17 mouse cellular contexts compared by ENCODE assay signal in the genomic region with DNA sequence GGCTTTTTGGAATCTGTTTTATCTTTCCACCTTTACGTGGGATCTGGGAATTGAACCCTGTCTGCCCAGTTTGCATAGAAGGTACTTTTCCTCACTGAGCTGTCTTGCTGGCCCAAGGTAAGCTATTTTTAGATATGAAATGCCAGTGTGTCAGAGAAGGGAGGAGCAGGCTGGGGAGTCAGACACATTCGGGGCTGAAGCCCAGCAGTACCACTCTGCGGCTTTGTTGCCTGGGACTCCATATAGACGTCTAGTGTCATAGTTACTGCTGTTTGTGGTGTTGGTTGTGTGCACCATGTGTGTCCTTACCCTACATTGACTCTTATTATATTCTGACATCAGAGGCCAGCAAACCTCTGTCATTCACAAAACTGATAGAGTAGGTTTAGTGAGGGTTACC.
"Had no signal": no experiment of that assay in that cellular context is flagged by ENCODE, and none has a peak within 500 bp of the region (broad histone marks: within the 10 kb centered on the region; RNA-seq: fewer than 3 reads in every experiment).

No protein-coding gene starts in this region.

- H3K4me1 ChIP-seq: limb, embryonic 13.5 days; limb, embryonic 15.5 days had no signal

- DNase-seq: gastrocnemius, postnatal 14 days; gastrocnemius, postnatal 36 days; heart, adult 11 months; heart, postnatal 10 days; kidney, postnatal 10 days; kidney, postnatal 25 days; layer of hippocampus, adult 9-11 months; layer of hippocampus, postnatal 36 days; left cerebral cortex, postnatal 4 days; lung, adult 18-20 months had no signal

- H3K36me3 ChIP-seq: hindbrain, embryonic 15.5 days; limb, embryonic 15.5 days; liver, embryonic 12.5 days had no signal

- H3K27me3 ChIP-seq: hindbrain, embryonic 13.5 days; hindbrain, embryonic 15.5 days; limb, embryonic 13.5 days; limb, embryonic 15.5 days; liver, embryonic 12.5 days had no signal

- H3K27ac ChIP-seq: hindbrain, embryonic 13.5 days; hindbrain, embryonic 15.5 days; hindbrain, postnatal 0 days; limb, embryonic 13.5 days; limb, embryonic 15.5 days; liver, embryonic 12.5 days; liver, embryonic 14.5 days had no signal

- H3K9me3 ChIP-seq: hindbrain, embryonic 13.5 days; hindbrain, embryonic 15.5 days; limb, embryonic 13.5 days; limb, embryonic 15.5 days; liver, embryonic 12.5 days had no signal

- H3K4me3 ChIP-seq: hindbrain, embryonic 13.5 days; hindbrain, embryonic 15.5 days; limb, embryonic 13.5 days; limb, embryonic 15.5 days; liver, embryonic 12.5 days had no signal
